Mouse (Mus musculus): ENCODE results near the gene Selenok. TPM values are rescaled to one million over a fixed set of nuclear protein-coding genes. Genes with fewer than 3 reads are reported as not detected.

Gene Selenok
- polyA plus RNA-seq (2011; ENCODE audit: insufficient read depth, insufficient read length, low read depth, missing spikeins): 39.9 and 50.8 TPM in 2 replicates

DNA sequence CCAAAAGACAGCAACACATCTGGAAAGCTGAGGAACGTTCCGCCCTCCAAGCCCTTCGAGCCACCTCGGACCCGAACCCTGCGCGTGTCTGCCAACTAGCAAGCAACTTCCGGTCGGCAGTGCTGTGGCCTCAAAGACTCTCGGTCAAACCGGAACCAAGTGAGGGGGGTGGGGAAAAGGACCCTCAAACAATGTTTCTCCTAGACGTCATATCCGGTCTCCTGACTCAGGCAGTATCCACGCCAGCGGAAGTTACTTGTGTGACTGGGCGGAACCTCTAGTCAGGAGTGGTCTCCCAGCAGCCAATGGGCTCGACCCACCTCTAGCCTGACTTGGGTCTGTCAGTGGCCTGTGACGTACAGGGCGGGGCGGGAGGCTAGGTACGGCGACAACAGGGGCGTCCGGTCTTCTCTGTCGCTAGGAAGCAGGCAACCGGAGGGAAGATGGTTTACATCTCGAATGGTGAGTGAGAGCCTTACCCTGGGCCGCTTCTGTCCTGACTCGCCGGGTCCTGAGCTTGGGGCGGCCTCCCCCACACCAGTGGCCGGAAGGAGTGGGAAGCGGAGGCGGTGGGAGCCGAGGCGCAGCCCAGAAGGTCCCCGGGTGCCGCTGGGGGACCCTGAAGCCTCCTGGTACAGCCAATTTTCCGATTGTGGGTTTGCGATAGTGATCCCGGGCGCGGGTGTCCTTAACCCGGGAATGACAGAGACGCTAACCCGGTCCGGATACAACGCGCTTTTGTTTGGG is at the start of gene Selenok:
Selenok (plus strand) TSS at position 234 of the 747 bp plus-strand sequence.
- peaks cover 6% of the 10 kb centered on the region; the same call in 1 of the 2 replicates for H3K36me3 ChIP-seq (ENCODE audit: control insufficient read depth, insufficient read depth, low read length, poor library complexity, severe bottlenecking)
- H3K9ac ChIP-seq (ENCODE audit: low read depth, poor library complexity, severe bottlenecking): peak within 1 kb of the TSS; percentile 80
- no peaks in the 10 kb centered on the region for H3K4me1 ChIP-seq (ENCODE audit: control insufficient read depth, insufficient read depth, low read length)
- peak within 1 kb of the TSS; percentile 88 for H3K4me3 ChIP-seq (ENCODE audit: low read depth, low read length)
- H3K27me3 ChIP-seq (ENCODE audit: control insufficient read depth, insufficient read depth, low read length, poor library complexity, severe bottlenecking): no peaks in the 10 kb centered on the region
- no peaks in the 10 kb centered on the region for H3K9me3 ChIP-seq (replicated peaks; ENCODE audit: control insufficient read depth, insufficient read depth, low read length, poor library complexity, severe bottlenecking)
- peak within 1 kb of the TSS; percentile 81 for H3K27ac ChIP-seq (ENCODE audit: insufficient read depth, low read length)
- TF ChIP-seq POLR2A (IDR thresholded peaks at IDR 0.05; ENCODE audit: insufficient read depth, low read length): peak; percentile 35
- no peak for TF ChIP-seq EP300 (IDR thresholded peaks at IDR 0.05; ENCODE audit: insufficient read depth, low read depth, low read length)

DNA sequence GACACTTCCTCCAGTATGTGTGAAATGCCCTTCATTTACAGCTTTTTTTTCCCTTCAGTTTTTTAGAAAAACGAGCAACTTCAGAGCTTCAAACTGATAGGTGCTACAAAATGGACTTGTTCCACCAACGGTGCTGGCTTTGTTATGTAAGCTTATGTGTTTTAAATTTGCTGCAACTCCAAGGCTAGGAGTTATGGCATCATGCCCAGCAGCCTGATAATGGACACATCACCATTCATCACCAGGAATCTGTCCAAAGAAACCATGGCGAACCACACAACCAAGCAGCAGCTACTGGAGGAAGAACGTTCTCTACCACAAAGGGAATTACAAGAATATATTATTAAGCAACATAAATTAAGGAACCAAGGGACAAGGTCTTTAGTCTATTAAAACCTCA is 39.1 kb upstream of the Selenok start:
- Histone ChIP-seq H3K9me3 (replicated peaks; ENCODE audit: control insufficient read depth, insufficient read depth, low read length, poor library complexity, severe bottlenecking) (no peaks in the 10 kb centered on the region), H3K27ac (ENCODE audit: insufficient read depth, low read length) (no peak overlapping the region), H3K4me3 (ENCODE audit: low read depth, low read length) (no peak overlapping the region), H3K4me1 (ENCODE audit: control insufficient read depth, insufficient read depth, low read length) (no peaks in the 10 kb centered on the region), H3K36me3 (ENCODE audit: control insufficient read depth, insufficient read depth, low read length, poor library complexity, severe bottlenecking) (no peaks in the 10 kb centered on the region), H3K27me3 (ENCODE audit: control insufficient read depth, insufficient read depth, low read length, poor library complexity, severe bottlenecking) (no peaks in the 10 kb centered on the region), H3K9ac (ENCODE audit: low read depth, poor library complexity, severe bottlenecking) (no peak overlapping the region)
- TF ChIP-seq CTCF (IDR thresholded peaks at IDR 0.05; ENCODE audit: low read depth, low read length) (no peak), POLR2A (IDR thresholded peaks at IDR 0.05; ENCODE audit: insufficient read depth, low read length) (no peak), EP300 (IDR thresholded peaks at IDR 0.05; ENCODE audit: insufficient read depth, low read depth, low read length) (no peak)

DNA sequence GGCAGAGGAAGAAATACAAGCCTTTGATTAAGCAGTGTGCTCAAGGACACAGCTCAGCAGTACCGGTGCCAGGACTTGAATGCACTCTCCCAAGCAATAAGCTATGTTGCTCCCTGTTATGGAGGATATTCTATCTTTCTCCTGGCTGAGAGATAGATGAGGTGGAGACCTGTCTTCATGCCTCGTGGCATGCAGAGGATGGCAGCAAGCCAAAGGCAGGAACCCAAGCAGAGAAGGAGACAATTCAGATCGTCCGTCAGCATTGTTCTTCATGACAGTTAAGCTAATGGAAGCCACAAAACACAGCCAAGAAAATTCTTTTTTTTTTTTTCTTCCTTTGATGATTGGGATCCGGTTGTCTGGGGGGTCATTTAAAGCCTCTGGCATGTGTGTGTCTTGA is 32.6 kb upstream of the Selenok start:
- H3K4me3 ChIP-seq (ENCODE audit: low read depth, low read length): no peak overlapping the region
- no peak overlapping the region for H3K27ac ChIP-seq (ENCODE audit: insufficient read depth, low read length)
- no peaks in the 10 kb centered on the region for H3K9me3 ChIP-seq (replicated peaks; ENCODE audit: control insufficient read depth, insufficient read depth, low read length, poor library complexity, severe bottlenecking)
- no peaks in the 10 kb centered on the region for H3K27me3 ChIP-seq (ENCODE audit: control insufficient read depth, insufficient read depth, low read length, poor library complexity, severe bottlenecking)
- H3K4me1 ChIP-seq (ENCODE audit: control insufficient read depth, insufficient read depth, low read length): no peaks in the 10 kb centered on the region
- H3K9ac ChIP-seq (ENCODE audit: low read depth, poor library complexity, severe bottlenecking): no peak overlapping the region
- no peak for TF ChIP-seq CTCF (IDR thresholded peaks at IDR 0.05; ENCODE audit: low read depth, low read length)
- TF ChIP-seq EP300 (IDR thresholded peaks at IDR 0.05; ENCODE audit: insufficient read depth, low read depth, low read length): no peak
- no peak for TF ChIP-seq POLR2A (IDR thresholded peaks at IDR 0.05; ENCODE audit: insufficient read depth, low read length)
- H3K36me3 ChIP-seq (ENCODE audit: control insufficient read depth, insufficient read depth, low read length, poor library complexity, severe bottlenecking): no peaks in the 10 kb centered on the region

DNA sequence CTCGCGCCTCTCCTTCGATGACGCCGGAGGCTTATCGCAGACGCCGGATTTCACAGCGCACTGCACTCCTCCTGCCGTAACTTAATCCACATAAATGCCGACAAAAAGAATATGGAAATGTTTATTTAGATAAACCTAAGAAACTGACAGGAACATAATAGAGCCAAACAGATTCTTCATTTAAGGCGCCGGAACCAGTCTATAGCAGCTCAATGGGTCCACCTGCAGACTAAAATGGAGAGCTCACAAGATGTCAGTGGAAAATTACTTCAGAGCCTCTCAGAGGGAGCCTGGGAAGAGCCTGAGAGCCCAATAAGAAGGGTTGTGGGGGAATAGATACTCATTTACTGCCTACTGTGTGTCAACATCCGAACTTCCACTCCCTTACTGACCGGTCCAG is 30.6 kb upstream of the Selenok start:
- Histone ChIP-seq H3K4me1 (ENCODE audit: control insufficient read depth, insufficient read depth, low read length) (no peaks in the 10 kb centered on the region), H3K36me3 (ENCODE audit: control insufficient read depth, insufficient read depth, low read length, poor library complexity, severe bottlenecking) (no peaks in the 10 kb centered on the region), H3K27me3 (ENCODE audit: control insufficient read depth, insufficient read depth, low read length, poor library complexity, severe bottlenecking) (no peaks in the 10 kb centered on the region), H3K9me3 (replicated peaks; ENCODE audit: control insufficient read depth, insufficient read depth, low read length, poor library complexity, severe bottlenecking) (no peaks in the 10 kb centered on the region), H3K4me3 (ENCODE audit: low read depth, low read length) (no peak overlapping the region), H3K9ac (ENCODE audit: low read depth, poor library complexity, severe bottlenecking) (no peak overlapping the region), H3K27ac (ENCODE audit: insufficient read depth, low read length) (no peak overlapping the region)
- no peak for TF ChIP-seq EP300 (IDR thresholded peaks at IDR 0.05; ENCODE audit: insufficient read depth, low read depth, low read length)
- TF ChIP-seq POLR2A (IDR thresholded peaks at IDR 0.05; ENCODE audit: insufficient read depth, low read length): no peak
- no peak for TF ChIP-seq CTCF (IDR thresholded peaks at IDR 0.05; ENCODE audit: low read depth, low read length)

DNA sequence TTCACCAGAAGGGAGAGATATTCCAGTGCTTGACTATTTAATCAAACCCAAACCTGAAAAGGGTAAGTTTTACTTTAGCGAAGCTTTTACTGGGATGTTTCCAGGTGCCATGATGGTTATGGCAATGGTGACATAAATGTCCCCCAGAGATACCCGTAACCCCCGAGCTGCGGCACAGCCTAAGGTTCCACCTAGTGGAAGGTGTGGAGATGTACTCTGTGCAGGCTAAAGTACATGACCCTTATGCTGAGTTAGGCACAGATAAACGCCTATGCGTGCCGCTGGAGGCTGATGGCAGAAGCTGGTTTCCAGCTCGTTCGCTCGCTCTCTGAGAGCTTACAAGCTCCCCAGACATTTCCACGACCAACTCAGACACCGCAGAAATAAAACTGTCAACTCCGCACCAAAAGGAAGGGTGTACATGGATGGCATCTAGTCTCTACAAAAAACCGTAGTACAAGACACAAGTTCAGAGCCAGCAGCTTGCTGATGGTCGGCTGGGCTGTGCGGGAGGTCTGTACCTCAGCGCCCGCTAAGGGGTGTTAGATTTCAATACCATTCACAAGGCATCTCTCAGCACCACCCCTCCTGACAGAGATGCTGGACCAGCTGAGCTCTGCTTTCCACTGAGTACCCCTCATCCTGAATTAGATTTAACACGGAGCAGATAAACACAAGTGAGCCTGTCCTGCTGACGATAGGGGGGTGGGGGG is 28.4 kb upstream of the Selenok start:
- Histone ChIP-seq H3K4me1 (ENCODE audit: control insufficient read depth, insufficient read depth, low read length) (no peaks in the 10 kb centered on the region), H3K9me3 (replicated peaks; ENCODE audit: control insufficient read depth, insufficient read depth, low read length, poor library complexity, severe bottlenecking) (no peaks in the 10 kb centered on the region), H3K36me3 (ENCODE audit: control insufficient read depth, insufficient read depth, low read length, poor library complexity, severe bottlenecking) (no peaks in the 10 kb centered on the region), H3K27ac (ENCODE audit: insufficient read depth, low read length) (no peak overlapping the region), H3K9ac (ENCODE audit: low read depth, poor library complexity, severe bottlenecking) (no peak overlapping the region), H3K4me3 (ENCODE audit: low read depth, low read length) (no peak overlapping the region), H3K27me3 (ENCODE audit: control insufficient read depth, insufficient read depth, low read length, poor library complexity, severe bottlenecking) (no peaks in the 10 kb centered on the region)
- TF ChIP-seq CTCF (IDR thresholded peaks at IDR 0.05; ENCODE audit: low read depth, low read length) (peak; percentile 45), EP300 (IDR thresholded peaks at IDR 0.05; ENCODE audit: insufficient read depth, low read depth, low read length) (no peak), POLR2A (IDR thresholded peaks at IDR 0.05; ENCODE audit: insufficient read depth, low read length) (no peak)

DNA sequence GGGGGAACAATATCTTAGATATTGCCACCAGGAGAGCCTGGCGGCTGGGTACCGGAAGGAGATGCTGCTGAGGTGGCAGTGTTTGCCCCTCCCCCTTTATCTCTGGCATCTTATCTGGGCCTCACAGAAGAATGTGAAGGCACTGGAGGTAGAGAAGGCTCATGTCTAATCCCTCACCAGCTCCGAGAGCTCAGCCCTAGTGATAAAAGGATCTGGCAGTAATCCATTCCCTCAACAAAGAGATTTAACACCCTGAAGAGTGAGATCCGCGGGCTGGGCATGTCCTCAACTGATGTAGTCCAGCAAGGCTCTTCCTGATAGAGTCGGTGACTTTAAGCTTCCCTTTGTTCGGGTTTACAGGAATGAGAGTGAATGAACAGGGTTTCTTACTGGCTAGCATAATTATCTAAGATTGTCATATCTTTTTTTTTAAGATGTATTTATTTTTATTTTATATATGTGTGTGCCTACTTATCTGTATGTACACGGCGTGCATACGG is 27.7 kb upstream of the Selenok start:
- Histone ChIP-seq H3K4me1 (ENCODE audit: control insufficient read depth, insufficient read depth, low read length) (no peaks in the 10 kb centered on the region), H3K27ac (ENCODE audit: insufficient read depth, low read length) (no peak overlapping the region), H3K9me3 (replicated peaks; ENCODE audit: control insufficient read depth, insufficient read depth, low read length, poor library complexity, severe bottlenecking) (no peaks in the 10 kb centered on the region), H3K27me3 (ENCODE audit: control insufficient read depth, insufficient read depth, low read length, poor library complexity, severe bottlenecking) (no peaks in the 10 kb centered on the region), H3K36me3 (ENCODE audit: control insufficient read depth, insufficient read depth, low read length, poor library complexity, severe bottlenecking) (no peaks in the 10 kb centered on the region), H3K9ac (ENCODE audit: low read depth, poor library complexity, severe bottlenecking) (no peak overlapping the region), H3K4me3 (ENCODE audit: low read depth, low read length) (no peak overlapping the region)
- TF ChIP-seq EP300 (IDR thresholded peaks at IDR 0.05; ENCODE audit: insufficient read depth, low read depth, low read length) (no peak), CTCF (IDR thresholded peaks at IDR 0.05; ENCODE audit: low read depth, low read length) (no peak), POLR2A (IDR thresholded peaks at IDR 0.05; ENCODE audit: insufficient read depth, low read length) (no peak)
